Mouse (Mus musculus) lung, embryonic 15.5 days (tissue): ENCODE measurements around the gene Ndufa12. TPM values are rescaled to one million over a fixed set of nuclear protein-coding genes. Genes with fewer than 3 reads are reported as not detected.

Experiments used
- ATAC-seq: fragments of 200-750 bp; cut with Nextera tagmentation; 2 replicates; pipeline ENCODE4 v1.8.0; 2017; ENCODE audit warnings: moderate number of reproducible peaks, borderline replicate concordance; ENCODE audit not compliant: low FRiP score, low TSS enrichment; ENCODE audit errors: extremely low read depth
- H3K27ac ChIP-seq: fragments of 300-500 bp; sonication (generic); 2 replicates; pipeline ENCODE4 v1.5.1; 2015; ENCODE audit warnings: moderate library complexity, mild to moderate bottlenecking, inconsistent platforms
- H3K27me3 ChIP-seq: fragments of 300-500 bp; sonication (generic); 2 replicates; pipeline ENCODE4 v1.6.1; 2015; ENCODE audit warnings: inconsistent platforms
- H3K36me3 ChIP-seq: fragments of 300-500 bp; sonication (generic); 2 replicates; pipeline ENCODE4 v1.6.1; 2015; ENCODE audit warnings: inconsistent platforms
- H3K4me1 ChIP-seq: fragments of 300-500 bp; sonication (generic); 2 replicates; pipeline ENCODE4 v1.6.1; 2015; ENCODE audit warnings: inconsistent platforms
- H3K4me2 ChIP-seq: fragments of 300-500 bp; sonication (generic); 2 replicates; pipeline ENCODE4 v1.6.1; 2015; ENCODE audit warnings: inconsistent platforms, mild to moderate bottlenecking, moderate library complexity
- H3K4me3 ChIP-seq: fragments of 300-500 bp; sonication (generic); 2 replicates; pipeline ENCODE4 v1.5.1; 2015; ENCODE audit warnings: mild to moderate bottlenecking, inconsistent platforms
- H3K9ac ChIP-seq: fragments of 300-500 bp; sonication (generic); 2 replicates; pipeline ENCODE4 v1.6.1; 2015; ENCODE audit warnings: inconsistent platforms
- H3K9me3 ChIP-seq: fragments of 300-500 bp; sonication (generic); 2 replicates; pipeline ENCODE4 v1.6.1; 2016; ENCODE audit warnings: inconsistent platforms
- WGBS: fragments of 180-500 bp; shearing (Covaris S2); methylation state at CpG from one replicate; pipeline ENCODE4 v1.1.7; 2015; 5-methylcytosine and 5-hydroxymethylcytosine counted together
- polyA plus RNA-seq: library from polyadenylated mRNA; unstranded; fragments of >200 nt; fragmentation: Nextera tagmentation; extraction: Ambion mirVana; gene quantifications from 2 replicates; pipeline ENCODE4 v1.2.1, GENCODE M21; 2015

Ndufa12 gene
- polyA plus RNA-seq, 1 experiment from 2014 or later: 294 TPM

GRCm38 (mm10) chr10:94265656-94266542 lies 67.4 kb downstream of the Ndufa12 start:
- no peak for ATAC-seq
- no peaks in the 10 kb centered on the region for H3K4me1 ChIP-seq
- no peak overlapping the region for H3K9ac ChIP-seq
- no peak overlapping the region for H3K27ac ChIP-seq
- no peaks in the 10 kb centered on the region for H3K9me3 ChIP-seq
- H3K4me2 ChIP-seq: no peak overlapping the region
- H3K4me3 ChIP-seq: no peak overlapping the region
- no peaks in the 10 kb centered on the region for H3K27me3 ChIP-seq
- H3K36me3 ChIP-seq: no peaks in the 10 kb centered on the region
- WGBS: 70% methylated on average over 17 of the region's 17 CpGs

Other genes with a start within 250 kb of the Ndufa12 start
- gene Vezt, start 162.9 kb upstream of the Ndufa12 start, polyA plus RNA-seq: 27.8 TPM in 2 replicates
- 3.1 and 3.2 TPM in 2 replicates for gene Fgd6, start 162.7 kb upstream of the Ndufa12 start, polyA plus RNA-seq
- 7.7 and 8.8 TPM in 2 replicates for gene Nr2c1, start 50.7 kb upstream of the Ndufa12 start, polyA plus RNA-seq
- not detected in 2 replicates for gene Gm4792, start 100.0 kb downstream of the Ndufa12 start, polyA plus RNA-seq
- gene Tmcc3, start 113.2 kb downstream of the Ndufa12 start, polyA plus RNA-seq: 5.1 and 7.3 TPM in 2 replicates